Mouse (Mus musculus) heart, postnatal 36 days (tissue): ENCODE results near the gene Dzip1. TPM values are rescaled to one million over a fixed set of nuclear protein-coding genes. Genes with fewer than 3 reads are reported as not detected.
A peak's percentile ranks its signal among the peaks of the same experiment; 100 is the strongest.

Experiments used
- DNase-seq, 2 experiments: peaks; one replicate each; pipeline ENCODE4 v3.0.0; 2021 to 2022
- intact Hi-C: fragments of 180-260 bp; cut with DNase I; formaldehyde crosslinking; loops from one replicate; pipeline ENCODE4 v1.15.1; 2025
- total RNA-seq, 2 experiments: library from RNA; stranded (reverse); gene quantifications; 2 replicates each; pipeline ENCODE4 v1.2.3; 2021

Dzip1 gene
- total RNA-seq, 2 experiments from 2014 or later: 1.6 to 2.1 TPM

DNA sequence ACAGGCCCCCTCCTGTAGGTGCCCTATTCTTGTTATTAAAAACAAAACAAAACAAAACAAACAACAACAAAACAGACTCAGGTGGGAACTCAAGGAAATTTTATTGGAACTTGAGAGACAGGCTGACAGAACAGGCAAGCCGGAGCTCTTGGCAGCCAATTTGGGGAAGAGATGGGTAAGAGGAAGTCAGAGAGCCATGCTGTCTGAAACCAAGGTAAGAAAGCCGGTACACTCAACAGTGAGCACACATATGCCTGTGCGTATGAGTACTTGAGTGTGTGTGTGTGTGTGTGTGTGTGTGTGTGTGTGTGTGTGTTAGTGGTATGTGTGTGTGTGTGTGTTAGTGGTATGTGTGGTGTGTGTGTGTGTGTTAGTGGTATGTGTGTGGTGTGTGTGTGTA, 82.9 kb downstream of the Dzip1 start:
- no peak for DNase-seq
- intact Hi-C loops: no loop called here

DNA sequence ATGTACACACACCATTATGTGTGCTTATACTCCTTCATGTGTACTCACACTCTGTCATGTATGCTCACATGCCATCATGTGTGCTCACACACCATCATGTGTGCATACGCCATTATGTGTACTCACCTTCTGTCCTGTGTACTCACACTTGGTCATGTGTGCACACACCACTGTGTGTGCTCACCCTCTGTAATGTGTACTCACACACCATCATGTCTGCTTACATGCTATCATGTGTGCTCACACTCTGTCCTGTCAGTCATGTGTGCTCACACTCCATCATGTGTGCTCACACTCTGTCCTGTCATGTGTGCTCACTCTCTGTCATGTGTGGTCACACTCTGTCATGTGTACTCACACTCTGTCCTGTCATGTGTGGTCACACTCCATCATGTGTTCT, 85.2 kb downstream of the Dzip1 start:
- DNase-seq: no peak
- intact Hi-C loops: no loop called here

DNA sequence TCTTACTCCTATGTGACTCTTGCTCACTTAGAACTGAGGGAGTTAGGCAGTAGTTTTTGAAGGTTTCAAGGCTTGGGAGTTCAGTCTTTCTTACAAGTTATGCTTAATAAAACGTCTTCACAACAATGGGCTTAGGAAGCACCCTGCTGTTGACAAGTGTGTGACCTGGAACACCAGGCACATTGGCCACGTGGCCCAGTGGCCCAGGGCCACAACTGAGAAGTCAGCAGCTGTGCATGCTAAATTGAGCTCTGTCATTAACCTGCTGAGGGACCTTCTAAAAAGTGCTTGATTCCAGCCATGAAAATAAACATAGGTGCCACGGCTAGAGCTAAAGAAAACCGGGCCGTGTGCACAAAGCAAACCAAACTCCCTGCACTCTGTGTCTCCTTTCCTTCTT, 85.8 kb downstream of the Dzip1 start:
- intact Hi-C loops: no loop called here
- DNase-seq: peak in 1 of 2 experiments; percentile 10

DNA sequence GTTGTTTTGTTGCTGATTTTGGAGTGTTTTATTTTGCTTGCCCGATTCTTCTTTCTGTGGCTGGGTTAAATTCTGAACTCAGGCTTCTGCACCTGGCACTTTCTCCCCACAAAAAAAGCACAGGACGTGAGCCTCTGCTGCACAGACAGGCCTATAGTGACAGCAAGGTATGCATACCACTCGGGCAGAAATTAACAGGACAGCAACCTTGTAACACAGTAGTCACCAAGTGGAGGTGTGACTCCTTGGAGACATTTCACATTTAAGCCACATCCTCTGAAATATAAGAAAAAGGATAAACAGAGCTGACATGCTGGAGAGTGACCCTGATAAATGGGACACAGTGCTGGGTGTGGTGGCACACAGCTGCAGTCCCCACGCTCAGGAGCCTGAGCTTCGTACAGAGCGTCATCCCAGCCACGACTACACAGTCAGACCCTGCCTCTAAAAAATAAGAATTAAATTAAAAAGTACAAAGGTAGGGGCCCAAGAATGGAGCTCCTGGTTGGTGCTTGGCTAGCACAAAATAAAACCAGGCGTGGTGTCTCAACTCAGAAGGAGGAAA, 86.6 kb downstream of the Dzip1 start:
- no peak for DNase-seq
- intact Hi-C loops: no loop called here

DNA sequence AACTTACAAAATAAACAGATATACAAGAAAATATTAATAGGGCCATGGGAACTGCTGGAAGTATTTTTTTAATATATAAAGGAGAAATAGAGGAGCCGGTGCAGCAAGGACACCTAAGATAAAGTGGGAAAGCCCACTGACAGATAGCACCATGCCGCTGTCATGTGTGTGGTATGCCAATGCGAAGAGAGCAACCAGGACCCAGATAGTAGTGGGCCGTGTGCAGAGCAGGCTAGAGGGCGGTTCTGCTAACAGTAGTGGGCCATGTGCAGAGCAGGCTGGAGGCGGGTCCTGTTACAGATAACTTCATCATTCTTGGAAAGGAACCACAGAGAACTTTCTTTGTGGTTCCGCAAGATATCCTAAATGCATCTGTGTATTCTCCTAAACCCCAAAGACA, 88.5 kb downstream of the Dzip1 start:
- no peak for DNase-seq
- intact Hi-C loops: no loop called here

DNA sequence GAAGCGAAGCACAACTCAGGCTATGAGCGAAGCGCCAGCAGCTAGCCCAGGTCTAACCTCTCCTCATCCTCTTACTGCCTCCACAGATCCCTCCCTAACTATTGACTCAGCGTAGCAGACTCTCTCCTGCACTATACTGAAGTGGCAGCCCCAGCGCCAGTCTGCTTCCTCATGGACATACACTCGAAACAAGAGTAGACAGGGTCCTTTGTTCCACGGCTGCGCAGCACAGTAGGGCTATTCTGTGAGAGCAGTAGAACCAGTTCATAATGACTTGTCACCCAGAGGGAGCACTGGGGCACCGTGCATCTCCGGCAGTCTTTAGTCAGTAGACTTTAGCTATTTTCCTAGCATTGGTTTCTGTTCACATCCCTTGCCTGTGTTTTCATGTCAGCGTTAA, 89.1 kb downstream of the Dzip1 start:
- no peak for DNase-seq
- intact Hi-C loops: no loop called here

DNA sequence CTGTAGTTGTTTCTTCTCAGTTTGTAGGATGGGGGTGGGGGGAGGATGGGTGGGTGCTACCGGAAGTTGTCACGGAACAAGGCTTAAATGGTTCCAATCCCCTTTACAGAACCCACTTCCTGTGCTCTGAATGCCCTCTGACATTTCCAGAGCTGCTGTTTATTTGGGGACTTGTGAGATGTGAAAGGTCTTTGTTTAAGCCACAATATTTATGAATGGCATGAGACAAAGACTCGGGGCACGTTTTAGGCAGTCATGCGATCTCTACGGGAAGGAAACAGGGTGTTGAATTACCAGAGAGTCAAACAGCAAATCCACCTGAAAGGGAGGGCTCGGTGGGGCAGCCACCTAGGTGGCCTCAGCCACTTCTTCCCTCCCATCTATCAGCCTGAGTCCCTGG, 90.9 kb downstream of the Dzip1 start:
- intact Hi-C loops: no loop called here

DNA sequence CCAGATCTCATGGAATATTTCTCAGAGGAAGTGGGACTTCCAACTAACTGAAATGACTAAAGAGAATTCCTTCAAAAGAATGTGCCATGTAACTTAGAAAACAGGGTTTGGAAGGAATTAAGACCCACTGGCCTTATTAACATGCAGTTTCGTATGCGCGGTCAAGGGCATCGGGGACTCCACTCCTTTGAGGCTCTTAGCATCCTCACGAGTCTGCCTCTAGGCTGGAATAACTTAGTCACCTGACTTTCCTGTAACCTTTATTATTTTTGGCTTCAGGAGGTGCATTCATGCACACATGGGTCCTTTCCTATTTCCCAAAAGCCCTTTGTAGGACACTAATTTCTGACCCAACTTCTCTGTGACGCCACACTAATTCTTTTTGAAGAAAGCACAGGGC, 92.0 kb downstream of the Dzip1 start:
- DNase-seq: no peak
- intact Hi-C loops: no loop called here

More for the DNA sequence above, 90.9 kb downstream of the Dzip1 start:
- no peak for DNase-seq

DNA sequence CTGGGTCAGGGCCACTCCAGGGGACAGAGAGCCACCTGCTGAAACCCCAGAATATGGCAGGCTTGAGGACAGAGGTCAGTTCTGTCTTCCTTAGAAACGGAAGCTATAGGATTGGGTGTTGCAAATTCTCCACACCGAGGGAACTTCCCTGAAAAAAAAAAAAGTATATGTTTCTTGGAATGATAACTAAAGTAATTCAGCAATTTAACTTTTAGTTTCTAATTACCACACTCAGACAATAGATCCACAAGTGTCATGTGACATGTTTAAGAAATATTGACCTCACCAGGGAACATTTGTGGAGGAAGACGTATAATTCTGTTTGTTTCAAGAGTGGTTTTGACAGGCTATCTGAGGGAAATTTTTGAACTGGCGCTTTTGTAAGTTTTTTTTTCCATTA, 93.7 kb downstream of the Dzip1 start:
- intact Hi-C loops: no loop called here
- DNase-seq: no peak

DNA sequence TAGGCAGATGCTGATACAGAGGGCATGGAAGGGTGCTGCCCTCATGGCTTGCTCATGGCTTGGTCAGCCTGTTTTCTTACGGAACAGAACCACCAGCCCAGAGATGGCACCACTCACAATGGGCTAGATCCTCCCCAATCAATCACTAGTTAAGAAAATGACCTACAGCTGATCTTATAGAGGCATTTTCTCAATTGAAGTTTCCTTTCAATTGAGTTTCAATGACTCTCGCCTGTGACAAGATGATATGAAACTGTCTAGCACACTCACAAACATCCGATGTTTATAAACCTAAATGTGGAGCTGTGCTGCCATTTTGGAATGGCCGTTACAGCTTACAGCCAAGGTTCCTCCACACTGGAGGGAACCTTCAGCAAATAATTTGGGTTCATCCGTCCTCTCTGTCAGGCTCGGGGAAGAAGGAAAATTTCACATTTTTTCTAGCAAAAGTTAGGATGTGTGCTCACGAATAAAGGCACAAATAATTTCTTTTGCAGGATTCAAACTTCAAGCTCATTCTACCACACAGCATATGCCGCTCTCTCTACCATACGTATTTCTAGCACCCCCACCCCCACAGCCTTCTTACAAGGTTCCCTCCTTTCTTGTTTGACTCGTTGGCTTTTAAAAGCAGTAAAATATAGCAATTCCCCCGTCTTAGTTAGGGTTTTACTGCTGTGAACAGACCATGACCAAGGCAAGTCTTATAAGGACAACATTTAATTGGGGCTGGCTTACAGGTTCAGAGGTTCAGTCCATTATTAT, 95.7 kb downstream of the Dzip1 start:
- intact Hi-C loops: no loop called here
- DNase-seq: no peak

DNA sequence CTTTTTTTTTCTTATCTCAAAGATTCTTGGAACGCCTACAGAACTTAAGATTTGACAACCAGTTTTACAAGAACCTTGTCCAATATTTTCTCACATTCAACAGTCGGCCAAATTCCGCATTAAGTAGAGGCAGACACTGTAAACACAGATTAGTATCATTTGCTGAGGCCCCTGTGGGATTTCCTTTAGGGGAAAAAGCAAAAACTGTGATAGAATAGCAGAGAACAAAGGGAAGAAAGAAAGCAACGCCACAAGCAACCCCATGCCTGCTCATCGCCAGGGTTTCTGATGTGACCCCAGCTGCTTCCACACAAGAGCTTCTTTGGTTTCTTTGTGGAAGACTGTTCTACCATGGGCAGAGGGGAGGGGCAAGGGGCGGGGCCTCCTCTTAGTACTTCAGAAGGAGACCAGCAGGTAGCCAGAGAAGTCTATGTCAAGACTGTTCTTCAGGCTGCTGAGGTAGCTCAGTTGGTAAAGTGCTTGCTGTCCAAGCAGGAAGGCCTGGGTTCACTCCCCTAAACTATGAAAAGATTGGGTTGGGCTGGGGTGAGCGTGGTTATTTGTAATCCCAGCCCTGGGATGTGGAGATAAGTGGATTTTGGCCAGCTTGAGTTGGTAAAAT, 97.9 kb downstream of the Dzip1 start:
- intact Hi-C loops: no loop called here
- no peak for DNase-seq

DNA sequence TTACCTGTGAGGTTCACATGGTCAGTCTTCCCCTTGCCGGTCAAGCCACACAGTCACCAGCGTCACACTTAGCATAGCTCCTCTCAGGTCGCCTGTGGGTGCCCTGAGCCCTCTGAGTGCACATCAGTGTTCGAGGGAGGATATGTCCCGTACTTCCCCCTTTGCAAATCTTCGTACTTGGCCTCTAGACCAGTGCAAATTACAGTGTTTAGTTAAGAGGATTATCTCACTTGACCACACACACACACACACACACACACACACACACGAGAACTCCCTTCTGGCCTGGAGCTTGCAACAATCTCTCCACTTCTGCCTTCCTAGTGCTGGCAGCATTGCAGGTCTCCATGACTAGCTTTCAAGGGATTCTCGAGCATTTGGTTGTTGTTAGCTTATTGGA, 98.9 kb downstream of the Dzip1 start:
- intact Hi-C loops: no loop called here
- DNase-seq: no peak

Other genes starting within 250 kb of the Dzip1 start
- 1 to 10 TPM; 9.0 to 9.1 TPM for gene Abcc4, start 219.2 kb downstream of the Dzip1 start, total RNA-seq
- gene Cldn10, start 137.6 kb downstream of the Dzip1 start, total RNA-seq: under 1 TPM; 0.35 to 0.56 TPM
- 10 to 100 TPM; 26.8 to 34.0 TPM for gene Dnajc3, start 12.5 kb upstream of the Dzip1 start, total RNA-seq
- 1 to 10 TPM; 6.5 to 6.7 TPM for gene Uggt2, start 174.0 kb upstream of the Dzip1 start, total RNA-seq
- not detected for gene Hs6st3, start 212.9 kb upstream of the Dzip1 start, total RNA-seq